In the genomic region with DNA sequence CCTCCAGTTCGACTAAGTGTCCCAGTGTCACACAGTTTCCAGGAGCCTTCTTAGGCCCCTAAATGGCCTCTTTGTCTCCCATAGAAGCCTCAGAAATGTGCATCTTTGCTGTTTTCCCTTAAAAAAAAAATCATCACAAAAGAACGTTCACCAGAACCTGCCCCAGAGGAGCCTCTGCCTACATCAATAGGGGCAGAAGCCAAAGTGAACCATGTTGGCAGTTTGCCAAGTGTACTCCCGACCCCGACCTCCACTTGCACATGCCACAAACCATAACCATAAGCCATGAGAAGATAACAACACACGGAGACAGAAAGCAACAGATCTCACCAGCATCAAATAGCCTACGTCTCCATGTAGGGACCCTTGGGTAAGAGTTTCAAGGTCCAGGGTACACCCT, we compare ENCODE assay signal across 12 mouse cellular contexts.
DNase-seq lines count a peak whose midpoint lies in the region; ATAC-seq and TF ChIP-seq lines count a peak whose summit lies in the region.
"Had no signal": no experiment of that assay in that cellular context is flagged by ENCODE, and none has a peak within 500 bp of the region (broad histone marks: within the 10 kb centered on the region; RNA-seq: fewer than 3 reads in every experiment).

No protein-coding gene starts in this region.

- H3K4me1 ChIP-seq in liver, embryonic 11.5 days (replicated peaks; ENCODE audit: control insufficient read depth, insufficient read depth, low read length) = no peaks in the 10 kb centered on the region
- H3K4me1 ChIP-seq in liver, embryonic 12.5 days = no peaks in the 10 kb centered on the region
- H3K4me1 ChIP-seq in hindbrain, postnatal 0 days (ENCODE audit: insufficient read depth, low read length) = no peaks in the 10 kb centered on the region

- H3K4me3 ChIP-seq in liver, embryonic 11.5 days (ENCODE audit: low read depth, low read length) = no peak overlapping the region
- no peak overlapping the region for H3K4me3 ChIP-seq in liver, embryonic 12.5 days
- H3K4me3 ChIP-seq in hindbrain, postnatal 0 days (ENCODE audit: low read length) = no peak overlapping the region
- H3K4me3 ChIP-seq: limb, embryonic 15.5 days; neural tube, embryonic 12.5 days had no signal

- DNase-seq in embryo, embryonic 11 days = peak; percentile 18
- no peak for DNase-seq in embryo, embryonic 9.5 days (ENCODE audit: extremely low spot score)
- no peak for DNase-seq in liver, embryonic 11.5 days (ENCODE audit: low spot score)
- peak; percentile 34 for DNase-seq in hindbrain, postnatal 0 days (ENCODE audit: low spot score)
- peak; percentile 64 for DNase-seq in retina, embryonic 14.5 days (ENCODE audit: low spot score)
- no peak for DNase-seq in thymus, postnatal 25 days
- DNase-seq in spleen, postnatal 14 days (ENCODE audit: low spot score in 2 of 2) = no peak
- DNase-seq: right cerebral cortex, postnatal 25 days had no signal

- H3K9ac ChIP-seq in liver, embryonic 11.5 days (ENCODE audit: low read depth, low read length) = no peak overlapping the region
- H3K9ac ChIP-seq in liver, embryonic 12.5 days = no peak overlapping the region
- no peak overlapping the region for H3K9ac ChIP-seq in hindbrain, postnatal 0 days (replicated peaks; ENCODE audit: low read length)
- H3K9ac ChIP-seq: limb, embryonic 15.5 days; neural tube, embryonic 12.5 days had no signal

- H3K9me3 ChIP-seq in liver, embryonic 11.5 days (ENCODE audit: control insufficient read depth, low read length) = no peaks in the 10 kb centered on the region
- no peaks in the 10 kb centered on the region for H3K9me3 ChIP-seq in liver, embryonic 12.5 days (replicated peaks)
- no peaks in the 10 kb centered on the region for H3K9me3 ChIP-seq in hindbrain, postnatal 0 days (ENCODE audit: low read length)
- H3K9me3 ChIP-seq: limb, embryonic 15.5 days; neural tube, embryonic 12.5 days had no signal

- no peaks in the 10 kb centered on the region for H3K36me3 ChIP-seq in liver, embryonic 11.5 days (ENCODE audit: control insufficient read depth, insufficient read depth, low read length)
- H3K36me3 ChIP-seq in liver, embryonic 12.5 days = no peaks in the 10 kb centered on the region
- no peaks in the 10 kb centered on the region for H3K36me3 ChIP-seq in hindbrain, postnatal 0 days (ENCODE audit: insufficient read depth, low read length)
- H3K36me3 ChIP-seq: limb, embryonic 15.5 days; neural tube, embryonic 12.5 days had no signal

- TF ChIP-seq CTCF in hindbrain, postnatal 0 days (IDR thresholded peaks at IDR 0.05; ENCODE audit: low read depth) = no peak

- ATAC-seq in liver, embryonic 11.5 days (replicated peaks; ENCODE audit: low FRiP score) = 0 out of 2 replicates have a peak, but pooled peaks have one; percentile 12
- no peak for ATAC-seq in liver, embryonic 12.5 days
- ATAC-seq in hindbrain, postnatal 0 days = no peak

- H3K27ac ChIP-seq in liver, embryonic 11.5 days (ENCODE audit: low read depth, low read length) = no peak overlapping the region
- no peak overlapping the region for H3K27ac ChIP-seq in liver, embryonic 12.5 days
- no peak overlapping the region for H3K27ac ChIP-seq in hindbrain, postnatal 0 days
- H3K27ac ChIP-seq: limb, embryonic 15.5 days; macrophage had no signal

- H3K27me3 ChIP-seq in liver, embryonic 11.5 days (replicated peaks; ENCODE audit: control insufficient read depth, insufficient read depth, low read length) = no peaks in the 10 kb centered on the region
- no peaks in the 10 kb centered on the region for H3K27me3 ChIP-seq in liver, embryonic 12.5 days (replicated peaks)
- no peaks in the 10 kb centered on the region for H3K27me3 ChIP-seq in hindbrain, postnatal 0 days (ENCODE audit: insufficient read depth, low read length)
- H3K27me3 ChIP-seq: limb, embryonic 15.5 days; neural tube, embryonic 12.5 days had no signal

- H3K4me2 ChIP-seq in liver, embryonic 11.5 days = no peak overlapping the region
- H3K4me2 ChIP-seq in liver, embryonic 12.5 days = no peak overlapping the region
- no peak overlapping the region for H3K4me2 ChIP-seq in hindbrain, postnatal 0 days (ENCODE audit: low read depth, low read length)
- H3K4me2 ChIP-seq: limb, embryonic 15.5 days; neural tube, embryonic 12.5 days had no signal

- WGBS in liver, embryonic 11.5 days = 54% methylated on average over 6 of the region's 6 CpGs
- WGBS in liver, embryonic 12.5 days (ENCODE audit: insufficient replicate concordance) = 39% methylated on average over 6 of the region's 6 CpGs
- 26% methylated on average over 6 of the region's 6 CpGs for WGBS in hindbrain, postnatal 0 days

Comparison
In these comparisons a context has a peak if more than half of its experiments do, and no peak if none do; other contexts are left out.
1. DNase-seq: peak in embryo, embryonic 11 days (single experiment), hindbrain, postnatal 0 days (single experiment) and retina, embryonic 14.5 days (single experiment); none in embryo, embryonic 9.5 days (single experiment), liver, embryonic 11.5 days (single experiment), thymus, postnatal 25 days (single experiment) and spleen, postnatal 14 days (0 of 2).